Mouse (Mus musculus) heart, adult 2 months (tissue): ENCODE data around the gene Rnf187. TPM values are rescaled to one million over a fixed set of nuclear protein-coding genes. Genes with fewer than 3 reads are reported as not detected.

Experiments used
- DNase-seq, 2 experiments: peaks; one replicate each; pipeline ENCODE4 v3.0.0; 2021
- H3K27ac ChIP-seq: fragments of 200-600 bp; 2 replicates; pipeline ENCODE4 v1.8.1; 2022
- H3K27me3 ChIP-seq: fragments of 200-500 bp; 2 replicates; pipeline ENCODE4 v1.6.1; 2012; ENCODE audit warnings: mild to moderate bottlenecking, low read length, inconsistent platforms, mixed read lengths; ENCODE audit not compliant: control insufficient read depth, insufficient read depth
- H3K36me3 ChIP-seq: fragments of 200-500 bp; 2 replicates; pipeline ENCODE4 v1.6.1; 2012; ENCODE audit warnings: low read length, inconsistent platforms; ENCODE audit not compliant: control insufficient read depth, insufficient read depth
- H3K4me1 ChIP-seq: fragments of 200-500 bp; 2 replicates; pipeline ENCODE4 v1.6.1; 2011; ENCODE audit warnings: low read length; ENCODE audit not compliant: control insufficient read depth, insufficient read depth
- H3K4me3 ChIP-seq: fragments of 200-600 bp; 2 replicates; pipeline ENCODE4 v1.8.1; 2022
- H3K79me2 ChIP-seq: fragments of 200-500 bp; replicated peaks from 2 replicates; pipeline ENCODE4 v1.6.1; 2012; ENCODE audit warnings: mild to moderate bottlenecking, inconsistent platforms, low read length, moderate library complexity, mixed read lengths; ENCODE audit not compliant: control insufficient read depth, insufficient read depth
- H3K9ac ChIP-seq: fragments of 200-500 bp; 2 replicates; pipeline ENCODE4 v1.6.1; 2012; ENCODE audit warnings: low read depth, mild to moderate bottlenecking, control low read depth, inconsistent platforms, low read length, mixed read lengths
- CTCF ChIP-seq: fragments of 200-600 bp; IDR thresholded peaks from 2 replicates; pipeline ENCODE4 v1.8.1; 2022; ENCODE audit warnings: antibody characterized with exemption, mild to moderate bottlenecking, moderate library complexity
- EP300 ChIP-seq: fragments of 200-500 bp; IDR thresholded peaks from 2 replicates; pipeline ENCODE4 v1.6.1; 2011; ENCODE audit warnings: low read depth, low read length, control low read depth; ENCODE audit not compliant: insufficient read depth
- POLR2A ChIP-seq: fragments of 200-500 bp; IDR thresholded peaks from 2 replicates; pipeline ENCODE4 v1.6.1; 2011; ENCODE audit warnings: mild to moderate bottlenecking, low read depth, low read length, control low read depth; ENCODE audit not compliant: insufficient read depth
- WGBS: fragments of 180-500 bp; shearing (Covaris S2); methylation state at CpG from one replicate; pipeline ENCODE4 v1.1.7; 2018; 5-methylcytosine and 5-hydroxymethylcytosine counted together
- intact Hi-C: fragments of 180-260 bp; cut with DNase I; formaldehyde crosslinking; loops from one replicate; pipeline ENCODE4 v1.15.1; 2025
- polyA plus RNA-seq: library from polyadenylated mRNA; depleted of rRNA; stranded (reverse); fragments of >200 nt; gene quantifications from 2 replicates; pipeline ENCODE4 v1.2.3, GENCODE M21; 2012
- total RNA-seq, 2 experiments: library from RNA; stranded (reverse); gene quantifications; 2 replicates each; pipeline ENCODE4 v1.2.3; 2021

The Rnf187 gene
- total and polyA plus RNA-seq, 3 experiments, result 164 to 182 (median 177) TPM

DNA sequence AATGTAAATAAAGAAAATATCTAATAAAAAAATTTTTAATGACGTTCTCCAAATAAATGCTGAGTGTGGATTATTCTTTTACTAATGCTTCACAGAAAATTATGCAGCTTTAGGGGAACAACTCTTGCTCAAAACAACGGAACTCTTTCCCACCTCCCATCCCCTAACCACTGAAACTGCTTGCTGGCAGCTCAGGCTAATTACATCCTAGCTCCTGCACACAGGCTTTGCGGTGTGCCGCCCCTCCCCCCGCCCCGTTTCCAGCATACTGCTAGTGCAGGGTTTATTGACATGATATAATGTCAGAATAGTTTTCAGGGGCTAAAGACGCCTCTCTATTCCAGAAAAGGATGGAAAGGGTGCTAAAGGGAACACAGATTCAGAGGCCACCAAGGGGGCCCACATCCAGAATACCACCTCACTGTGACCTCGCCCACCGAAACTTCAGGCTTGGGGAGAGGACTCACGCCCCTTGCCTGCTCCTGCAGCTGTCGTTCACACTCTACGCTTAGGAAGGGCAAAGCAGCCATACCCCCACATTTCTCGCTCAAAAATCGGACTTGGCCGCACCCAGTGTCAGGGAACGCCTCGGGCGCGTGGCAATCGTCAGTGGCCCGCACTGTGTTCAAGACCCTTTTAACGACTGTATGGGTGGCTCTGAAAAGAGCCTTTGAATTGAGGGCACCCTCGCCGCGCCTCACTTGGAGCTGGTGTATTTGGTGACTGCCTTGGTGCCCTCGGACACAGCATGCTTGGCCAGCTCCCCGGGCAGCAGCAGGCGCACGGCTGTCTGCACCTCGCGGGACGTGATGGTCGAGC lies 14.8 kb upstream of the Rnf187 start:
- TF ChIP-seq CTCF (no peak), EP300 (no peak)
- Histone ChIP-seq H3K4me3 (peak overlapping the region; percentile 89), H3K27me3 (0 out of 2 replicates have a peak, but pooled peaks cover 1% of the 10 kb centered on the region), H3K79me2 (no peaks in the 10 kb centered on the region), H3K27ac (peak overlapping the region; percentile 99), H3K36me3 (peaks cover 8% of the 10 kb centered on the region), H3K9ac (peak overlapping the region; percentile 74), H3K4me1 (peaks cover 9% of the 10 kb centered on the region)
- intact Hi-C loops, result loop anchor here (2.0 kb wide), 2 partner anchors 15 to 25 kb away; partner anchors contain the start of gene Rnf187
- WGBS, result 1% methylated on average over 33 of the region's 33 CpGs
- no peak for DNase-seq

- no peak overlapping the region for H3K27ac ChIP-seq
- H3K27me3 ChIP-seq, result 0 out of 2 replicates have a peak, but pooled peaks cover 1% of the 10 kb centered on the region
- no peak overlapping the region for H3K4me3 ChIP-seq
- 86% methylated on average over 5 of the region's 5 CpGs for WGBS
- no peaks in the 10 kb centered on the region for H3K79me2 ChIP-seq
- intact Hi-C loops, result no loop called here
- H3K4me1 ChIP-seq, result peaks cover 1% of the 10 kb centered on the region; the same call in 1 of the 2 replicates
- no peak overlapping the region for H3K9ac ChIP-seq
- peaks cover 3% of the 10 kb centered on the region for H3K36me3 ChIP-seq
- TF ChIP-seq POLR2A (no peak), EP300 (no peak), CTCF (no peak)
- no peak for DNase-seq
These were observed 12.5 kb upstream of the Rnf187 start for GRCm38 (mm10) chr11:58951210-58951609.

- Histone ChIP-seq H3K4me3 (no peak overlapping the region), H3K27me3 (0 out of 2 replicates have a peak, but pooled peaks cover 1% of the 10 kb centered on the region), H3K27ac (no peak overlapping the region), H3K36me3 (no peaks in the 10 kb centered on the region), H3K9ac (no peak overlapping the region), H3K79me2 (no peaks in the 10 kb centered on the region), H3K4me1 (peaks cover 1% of the 10 kb centered on the region; the same call in 1 of the 2 replicates)
- 42% methylated on average over 20 of the region's 20 CpGs for WGBS
- intact Hi-C loops, result no loop called here
- TF ChIP-seq EP300 (no peak), POLR2A (no peak), CTCF (no peak)
- no peak for DNase-seq
These were observed 11.0 kb upstream of the Rnf187 start for GRCm38 (mm10) chr11:58949480-58950431.

GRCm38 (mm10) chr11:58948542-58949479 lies 10.1 kb upstream of the Rnf187 start, which contains the start of gene Hist3h2ba:
TSS of gene Hist3h2ba (plus strand) at chr11:58948920.
- no peaks in the 10 kb centered on the region for H3K79me2 ChIP-seq
- peak within 1 kb of the TSS; percentile 44 for H3K4me3 ChIP-seq
- peaks cover 1% of the 10 kb centered on the region; the same call in 1 of the 2 replicates for H3K4me1 ChIP-seq
- intact Hi-C loops, result no loop called here
- TF ChIP-seq POLR2A (peak; percentile 79), CTCF (no peak), EP300 (no peak)
- H3K27ac ChIP-seq, result peak within 1 kb of the TSS; percentile 24
- DNase-seq, result peak; percentile 56 to 61
- no peaks in the 10 kb centered on the region for H3K36me3 ChIP-seq
- 0 out of 2 replicates have a peak, but pooled peaks cover 1% of the 10 kb centered on the region for H3K27me3 ChIP-seq
- WGBS, result 1% methylated on average over 48 of the region's 48 CpGs
- H3K9ac ChIP-seq, result peak within 1 kb of the TSS; percentile 33
